Mouse (Mus musculus) stomach, postnatal 0 days (tissue): Measurements from ENCODE around the gene Eif3b.

Experiments
- CTCF ChIP-seq: IDR thresholded peaks from 2 replicates; pipeline ENCODE4 v1.5.1; 2016; ENCODE audit warnings: antibody characterized with exemption, low read depth, mild to moderate bottlenecking, moderate library complexity
- EP300 ChIP-seq: optimal IDR thresholded peaks from 2 replicates; pipeline ENCODE3; 2016; ENCODE audit warnings: antibody characterized with exemption

DNA sequence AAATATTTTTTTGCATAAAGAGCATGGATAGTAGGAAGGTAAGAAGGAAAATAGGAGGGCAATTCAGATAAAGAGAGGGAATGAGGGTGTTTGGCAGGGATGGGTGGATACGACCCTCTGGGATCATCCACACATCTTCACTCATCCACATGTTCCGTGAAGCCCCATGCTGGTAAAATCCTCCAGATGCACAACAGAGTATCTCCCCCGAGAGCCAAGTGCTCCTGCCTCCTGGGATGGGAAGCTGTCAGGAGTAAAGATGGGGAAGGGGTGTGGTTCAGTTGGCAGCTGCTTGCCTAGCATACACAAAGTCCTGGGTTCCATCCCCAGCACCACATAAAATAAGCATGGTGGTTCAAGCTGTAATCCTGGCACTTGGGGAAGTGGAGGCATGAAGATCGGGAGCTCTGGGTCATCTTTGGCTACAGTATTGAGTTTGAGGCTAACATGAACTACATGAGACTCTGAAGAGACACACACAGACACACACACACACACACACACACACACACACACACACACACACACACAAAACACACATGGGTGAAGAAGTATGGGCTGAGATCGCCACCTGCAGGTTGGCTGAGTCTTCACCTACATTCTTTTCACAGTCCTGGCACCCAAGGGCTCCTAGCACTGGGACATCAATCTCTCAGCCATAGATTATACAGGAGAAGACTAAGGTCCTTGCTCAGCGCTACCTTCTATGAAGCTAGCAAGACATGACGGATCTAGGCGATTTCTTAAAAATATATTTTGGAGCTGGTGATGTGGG, 22.8 kb upstream of the Eif3b start:
- TF ChIP-seq CTCF (peak; percentile 76), EP300 (no peak)
